Mouse (Mus musculus) heart, embryonic 11.5 days (tissue): Measurements from ENCODE around the gene Hist2h2aa2. TPM values are rescaled to one million over a fixed set of nuclear protein-coding genes. Genes with fewer than 3 reads are reported as not detected.
"Not testable (repeated sequence)": the region's sequence is repeated elsewhere in the genome, so short reads cannot be mapped to it uniquely, and the experiment has no call there.

Source experiments
- ATAC-seq: fragments of 200-750 bp; cut with Nextera tagmentation; replicated peaks from 2 replicates; pipeline ENCODE4 v1.8.0; 2017; ENCODE audit warnings: moderate library complexity; ENCODE audit not compliant: insufficient number of reproducible peaks, low FRiP score, low TSS enrichment
- H3K27ac ChIP-seq: fragments of 300-500 bp; sonication (generic); 2 replicates; pipeline ENCODE4 v1.5.1; 2014; ENCODE audit warnings: mild to moderate bottlenecking, low read depth, low read length
- H3K27me3 ChIP-seq: fragments of 300-500 bp; sonication (generic); 2 replicates; pipeline ENCODE4 v1.6.1; 2014; ENCODE audit warnings: mild to moderate bottlenecking, low read length, mixed read lengths; ENCODE audit not compliant: control insufficient read depth, insufficient read depth
- H3K36me3 ChIP-seq: fragments of 300-500 bp; sonication (generic); 2 replicates; pipeline ENCODE4 v1.6.1; 2014; ENCODE audit warnings: mild to moderate bottlenecking, low read length, moderate library complexity, mixed read lengths; ENCODE audit not compliant: control insufficient read depth, insufficient read depth
- H3K4me1 ChIP-seq: fragments of 300-500 bp; sonication (generic); 2 replicates; pipeline ENCODE4 v1.6.1; 2014; ENCODE audit warnings: low read length; ENCODE audit not compliant: control insufficient read depth, insufficient read depth
- H3K4me2 ChIP-seq: fragments of 300-500 bp; sonication (generic); 2 replicates; pipeline ENCODE4 v1.6.1; 2014; ENCODE audit warnings: mild to moderate bottlenecking, moderate library complexity
- H3K4me3 ChIP-seq: fragments of 300-500 bp; sonication (generic); 2 replicates; pipeline ENCODE4 v1.5.1; 2014; ENCODE audit warnings: low read depth, low read length
- H3K9ac ChIP-seq: fragments of 300-500 bp; sonication (generic); 2 replicates; pipeline ENCODE4 v1.6.1; 2014; ENCODE audit warnings: mild to moderate bottlenecking, low read depth, low read length, moderate library complexity
- H3K9me3 ChIP-seq: fragments of 300-500 bp; sonication (generic); replicated peaks from 2 replicates; pipeline ENCODE4 v1.6.1; 2016; ENCODE audit warnings: low read length; ENCODE audit not compliant: control insufficient read depth
- WGBS: fragments of 180-500 bp; shearing (Covaris S2); extraction: QIAGEN DNeasy Blood & Tissue Kit; methylation state at CpG from one replicate; pipeline ENCODE4 v1.1.7; 2014; ENCODE audit not compliant: insufficient replicate concordance; 5-methylcytosine and 5-hydroxymethylcytosine counted together
- polyA plus RNA-seq: library from polyadenylated mRNA; unstranded; fragments of >200 nt; fragmentation: Nextera tagmentation; extraction: Ambion mirVana; gene quantifications from 2 replicates; pipeline ENCODE4 v1.2.1, GENCODE M21; 2014

Gene Hist2h2aa2
- polyA plus RNA-seq, 1 experiment from 2014 or later = 27.4 TPM

DNA sequence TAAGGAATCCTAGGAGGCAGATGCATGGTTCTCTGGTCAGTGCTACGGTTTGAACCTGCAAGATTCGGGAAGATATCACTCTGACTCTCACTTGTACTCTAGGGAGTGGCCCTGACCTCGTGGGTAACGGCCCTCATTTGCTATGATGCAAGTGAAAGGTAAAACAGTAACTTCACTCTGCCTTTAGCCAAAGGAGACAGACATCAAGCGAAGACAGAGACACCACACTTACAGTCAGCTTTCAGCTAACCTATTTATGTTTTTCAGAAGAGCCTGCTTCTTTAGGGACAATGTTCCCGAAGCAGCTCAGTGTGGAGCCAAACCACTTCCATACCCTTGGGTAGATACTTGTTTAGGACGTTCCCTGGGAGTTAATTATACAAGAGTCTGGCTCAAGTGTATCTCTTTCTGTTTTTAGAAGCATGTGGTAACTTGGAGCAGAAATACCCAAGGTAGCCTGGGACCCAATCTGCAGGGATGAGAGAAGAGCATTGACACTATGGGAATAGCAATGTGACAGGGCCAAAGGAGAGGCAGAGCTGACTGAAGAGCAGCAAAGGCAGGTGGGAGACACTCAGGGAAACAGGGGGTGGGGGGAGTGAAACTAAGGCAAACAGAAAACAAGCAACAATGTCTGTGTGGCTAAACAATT lies 4.0 kb upstream of the Hist2h2aa2 start:
- Histone ChIP-seq H3K4me1 (peaks cover 17% of the 10 kb centered on the region), H3K36me3 (no peaks in the 10 kb centered on the region), H3K27me3 (no peaks in the 10 kb centered on the region), H3K9ac (peak overlapping the region; percentile 79), H3K27ac (peak overlapping the region; percentile 94), H3K9me3 (no peaks in the 10 kb centered on the region), H3K4me2 (peak overlapping the region; percentile 66), H3K4me3 (peak overlapping the region; percentile 45; the same call in 1 of the 2 replicates)
- 75% methylated on average over 7 of the region's 7 CpGs for WGBS
- no peak for ATAC-seq

DNA sequence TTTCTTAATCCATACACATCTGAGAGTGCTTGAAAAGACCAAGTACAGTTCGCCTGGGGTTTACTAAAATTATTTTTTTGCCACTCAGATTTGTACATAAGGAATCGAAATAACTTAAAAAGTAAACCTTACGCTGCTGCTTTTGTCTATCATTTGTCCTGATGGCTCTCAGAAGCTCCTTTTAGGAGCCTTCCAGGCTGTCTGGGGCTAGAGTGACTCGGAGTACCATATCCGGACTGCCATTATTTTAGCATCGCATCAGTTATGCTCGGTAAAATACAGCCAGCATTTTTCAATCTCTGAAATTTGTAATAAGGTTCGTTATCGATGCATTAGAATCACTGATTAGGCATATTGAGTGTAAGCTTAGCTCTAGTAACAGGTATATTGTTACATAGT lies 722 bp upstream of the Hist2h2aa2 start:
- H3K9ac ChIP-seq = peak overlapping the region; percentile 59; the same call in 1 of the 2 replicates
- H3K4me3 ChIP-seq = peak overlapping the region; percentile 21
- no peaks in the 10 kb centered on the region for H3K36me3 ChIP-seq
- peak overlapping the region; percentile 87 for H3K27ac ChIP-seq
- peak overlapping the region; percentile 54 for H3K4me2 ChIP-seq
- peaks cover 21% of the 10 kb centered on the region for H3K4me1 ChIP-seq
- no peak for ATAC-seq
- no peaks in the 10 kb centered on the region for H3K9me3 ChIP-seq
- H3K27me3 ChIP-seq = no peaks in the 10 kb centered on the region
- WGBS = 79% methylated on average over 9 of the region's 9 CpGs

DNA sequence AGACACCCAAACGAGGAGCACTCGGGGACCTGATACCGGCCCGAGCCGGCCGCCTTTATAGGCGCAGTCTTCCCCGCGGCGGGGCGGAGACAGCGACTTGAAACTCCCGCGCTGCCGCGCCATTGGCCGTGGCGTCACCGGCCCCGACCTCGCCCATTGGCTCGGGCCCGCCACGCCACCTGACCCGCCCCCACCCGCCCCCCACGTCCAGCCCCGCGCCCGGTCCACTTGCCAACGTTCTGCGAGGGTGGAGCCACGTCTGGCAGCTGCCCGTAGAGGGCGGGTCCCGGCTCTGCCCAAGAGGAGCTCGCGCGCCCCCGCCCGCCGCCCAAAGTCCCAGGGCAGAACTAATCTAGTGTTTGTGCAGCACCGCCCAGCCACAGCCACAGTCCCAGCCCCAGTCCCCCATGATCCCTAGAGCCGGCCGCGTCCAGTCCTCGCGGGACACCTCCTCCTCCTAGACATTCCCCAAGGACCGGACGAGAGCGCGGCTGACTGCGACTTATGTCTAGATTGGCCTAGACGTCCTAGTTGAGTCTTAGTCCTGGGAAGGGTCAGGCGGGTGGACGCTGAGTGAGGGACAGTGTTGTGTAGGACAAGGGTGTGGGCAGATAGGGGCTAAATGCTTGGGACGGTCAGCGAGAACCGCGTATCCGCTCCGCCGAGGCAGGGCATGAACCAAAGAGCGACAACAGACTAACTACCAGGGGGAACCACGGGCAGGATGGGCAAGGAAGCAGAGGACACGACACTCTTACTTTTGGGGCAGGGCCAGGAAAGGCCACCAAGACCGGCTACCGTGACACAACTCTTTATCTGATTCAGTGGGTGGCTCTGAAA lies 902 bp downstream of the Hist2h2aa2 start, which contains the start of gene Hist2h3c2:
Hist2h3c2 (minus strand) TSS at position 174 of the 840 bp plus-strand sequence.
- peak within 1 kb of the TSS; percentile 59 for H3K4me3 ChIP-seq
- ATAC-seq = peak; percentile 88
- H3K27ac ChIP-seq = peak within 1 kb of the TSS; percentile 83
- H3K9me3 ChIP-seq, H3K27me3 ChIP-seq, H3K36me3 ChIP-seq: not testable (repeated sequence)
- H3K9ac ChIP-seq = peak within 1 kb of the TSS; percentile 84
- peak within 1 kb of the TSS; percentile 76 for H3K4me2 ChIP-seq
- WGBS = 0% methylated on average over 17 of the region's 68 CpGs
- H3K4me1 ChIP-seq = peaks cover 15% of the 10 kb centered on the region

- H3K4me3 ChIP-seq = peak overlapping the region; percentile 59
- H3K4me2 ChIP-seq = peak overlapping the region; percentile 76
- peak overlapping the region; percentile 83 for H3K27ac ChIP-seq
- H3K27me3 ChIP-seq = no peaks in the 10 kb centered on the region
- under 1% methylated on average over 12 of the region's 12 CpGs for WGBS
- H3K9ac ChIP-seq = peak overlapping the region; percentile 84
- H3K9me3 ChIP-seq = no peaks in the 10 kb centered on the region
- H3K4me1 ChIP-seq = peaks cover 11% of the 10 kb centered on the region
- ATAC-seq = no peak
- no peaks in the 10 kb centered on the region for H3K36me3 ChIP-seq
Observed at GRCm38 (mm10) chr3:96237904-96238511, 2.1 kb downstream of the Hist2h2aa2 start.

GRCm38 (mm10) chr3:96237335-96237903 lies 2.7 kb downstream of the Hist2h2aa2 start:
- Histone ChIP-seq H3K36me3 (no peaks in the 10 kb centered on the region), H3K4me1 (peaks cover 11% of the 10 kb centered on the region), H3K4me2 (peak overlapping the region; percentile 76), H3K27me3 (no peaks in the 10 kb centered on the region), H3K9ac (peak overlapping the region; percentile 84), H3K27ac (peak overlapping the region; percentile 83), H3K4me3 (peak overlapping the region; percentile 59), H3K9me3 (no peaks in the 10 kb centered on the region)
- 32% methylated on average over 7 of the region's 7 CpGs for WGBS
- no peak for ATAC-seq

DNA sequence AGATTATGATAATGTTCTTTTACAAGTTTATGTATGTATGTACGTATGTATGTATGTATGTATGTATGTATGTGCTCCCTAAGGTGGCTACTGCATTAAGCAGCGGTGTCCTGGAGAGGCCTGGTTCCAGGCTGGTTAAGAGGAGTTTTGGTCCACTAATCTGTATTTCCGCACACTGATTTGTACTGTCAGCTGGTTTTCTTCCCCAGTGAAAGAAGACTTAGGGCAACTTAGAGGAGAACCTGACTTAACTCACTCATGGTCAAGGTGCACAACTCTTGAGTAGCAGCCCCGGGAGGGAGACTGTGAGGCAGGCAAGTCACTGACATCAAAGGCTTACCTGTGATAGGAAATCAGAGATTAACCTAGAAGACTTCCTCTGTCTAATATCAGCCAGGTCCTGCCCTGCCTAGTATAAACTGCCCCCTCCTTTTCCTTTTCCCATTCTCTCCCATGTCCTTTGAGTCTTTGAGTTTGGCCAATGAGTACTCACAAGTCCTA lies 3.2 kb downstream of the Hist2h2aa2 start:
- Histone ChIP-seq H3K27ac (no peak overlapping the region), H3K27me3 (no peaks in the 10 kb centered on the region), H3K4me2 (peak overlapping the region; percentile 76), H3K9me3 (no peaks in the 10 kb centered on the region), H3K4me1 (peaks cover 11% of the 10 kb centered on the region), H3K9ac (peak overlapping the region; percentile 84; the same call in 1 of the 2 replicates), H3K36me3 (no peaks in the 10 kb centered on the region), H3K4me3 (peak overlapping the region; percentile 59)
- 76% methylated on average over 4 of the region's 4 CpGs for WGBS
- no peak for ATAC-seq

DNA sequence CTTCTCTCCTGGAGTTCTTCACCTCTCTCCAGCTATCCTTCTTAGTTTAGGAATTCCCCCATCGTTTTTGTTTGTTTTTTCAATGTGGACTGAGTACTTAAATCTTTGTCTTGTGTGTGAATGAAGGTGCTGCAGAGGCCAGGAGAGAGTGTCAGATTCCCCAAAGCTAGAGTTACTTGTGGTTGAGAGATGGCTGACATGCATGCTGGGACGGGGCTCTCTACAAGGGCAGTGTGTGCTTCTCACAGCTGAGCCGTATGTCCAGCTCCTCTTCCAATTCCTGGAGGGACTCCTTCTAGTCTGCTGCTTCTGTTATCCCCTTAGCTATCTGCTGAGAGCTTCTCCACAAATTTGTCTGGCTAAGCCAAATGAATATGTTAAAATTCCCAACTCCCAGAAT lies 4.2 kb downstream of the Hist2h2aa2 start:
- WGBS = 46% methylated on average over 3 of the region's 3 CpGs
- ATAC-seq = no peak
- Histone ChIP-seq H3K4me1 (peaks cover 11% of the 10 kb centered on the region), H3K36me3 (no peaks in the 10 kb centered on the region), H3K9ac (no peak overlapping the region), H3K27me3 (no peaks in the 10 kb centered on the region), H3K9me3 (no peaks in the 10 kb centered on the region), H3K4me3 (no peak overlapping the region), H3K27ac (no peak overlapping the region), H3K4me2 (no peak overlapping the region)

DNA sequence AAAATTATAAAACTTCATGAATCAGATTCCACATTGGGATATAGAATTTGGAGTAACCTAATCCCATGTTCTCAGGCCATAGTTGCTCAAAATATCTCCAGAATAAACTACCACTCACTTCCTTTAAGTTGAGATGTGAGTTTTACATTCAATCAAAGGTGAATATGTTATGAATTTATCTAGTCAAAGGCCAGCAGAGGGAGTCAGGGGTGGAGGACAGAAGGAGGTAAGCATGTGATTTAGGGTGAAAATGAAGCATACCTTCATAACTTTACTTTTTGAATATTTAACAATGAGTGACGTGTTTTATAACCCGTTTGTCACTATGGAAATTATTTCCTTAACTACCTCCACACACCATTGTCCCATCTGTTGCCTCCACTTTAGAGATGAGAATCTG lies 5.2 kb downstream of the Hist2h2aa2 start:
- no peak for ATAC-seq
- H3K4me2 ChIP-seq = no peak overlapping the region
- peaks cover 9% of the 10 kb centered on the region for H3K4me1 ChIP-seq
- H3K9me3 ChIP-seq = no peaks in the 10 kb centered on the region
- 88% methylated on average over 2 of the region's 2 CpGs for WGBS
- H3K27ac ChIP-seq = no peak overlapping the region
- no peaks in the 10 kb centered on the region for H3K36me3 ChIP-seq
- no peak overlapping the region for H3K9ac ChIP-seq
- H3K27me3 ChIP-seq = no peaks in the 10 kb centered on the region
- H3K4me3 ChIP-seq = no peak overlapping the region
